In the genomic region with DNA sequence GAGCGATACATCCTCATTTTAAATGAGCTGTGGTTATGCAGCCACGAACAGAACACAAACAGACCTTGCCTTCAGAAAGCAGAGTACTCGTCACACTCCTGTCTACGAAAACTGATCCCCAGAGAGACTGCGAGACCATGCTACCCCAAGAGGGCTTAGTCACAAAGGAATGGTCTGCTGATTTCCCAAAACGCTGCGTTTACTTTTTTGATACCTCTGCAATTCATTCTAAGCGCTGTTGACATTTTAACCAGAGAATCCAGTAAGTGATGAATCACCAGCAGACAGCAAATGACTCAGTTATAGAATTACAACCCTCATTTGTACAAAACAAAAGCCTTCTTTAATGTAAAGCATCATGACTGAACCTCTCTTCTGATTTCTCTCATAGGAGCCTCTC, we compare ENCODE assay signal across 26 mouse cellular contexts. TPM values are rescaled to one million over a fixed set of nuclear protein-coding genes. Genes with fewer than 3 reads are reported as not detected.
DNase-seq lines count a peak whose midpoint lies in the region; ATAC-seq and TF ChIP-seq lines count a peak whose summit lies in the region.
"Had no signal": no experiment of that assay in that cellular context is flagged by ENCODE, and none has a peak within 500 bp of the region (broad histone marks: within the 10 kb centered on the region; RNA-seq: fewer than 3 reads in every experiment).

No protein-coding gene starts in this region.

- peak overlapping the region; percentile 13; the same call in 1 of the 2 replicates for H3K27ac ChIP-seq in forebrain, embryonic 15.5 days (replicated peaks)
- no peak overlapping the region for H3K27ac ChIP-seq in forebrain, embryonic 12.5 days
- H3K27ac ChIP-seq in lung, embryonic 14.5 days (ENCODE audit: low read depth), result no peak overlapping the region
- H3K27ac ChIP-seq: heart, embryonic 15.5 days; hindbrain, embryonic 13.5 days; limb, embryonic 13.5 days; liver, embryonic 12.5 days; macrophage; neural tube, embryonic 15.5 days had no signal

- H3K36me3 ChIP-seq in forebrain, embryonic 15.5 days, result no peaks in the 10 kb centered on the region
- H3K36me3 ChIP-seq in forebrain, embryonic 12.5 days (replicated peaks), result no peaks in the 10 kb centered on the region
- no peaks in the 10 kb centered on the region for H3K36me3 ChIP-seq in lung, embryonic 14.5 days (ENCODE audit: insufficient read depth)
- H3K36me3 ChIP-seq: G1E; heart, embryonic 15.5 days; hindbrain, embryonic 13.5 days; limb, embryonic 13.5 days; liver, embryonic 12.5 days; neural tube, embryonic 15.5 days had no signal

- H3K9me3 ChIP-seq in forebrain, embryonic 15.5 days, result no peaks in the 10 kb centered on the region
- H3K9me3 ChIP-seq in forebrain, embryonic 12.5 days, result no peaks in the 10 kb centered on the region
- no peaks in the 10 kb centered on the region for H3K9me3 ChIP-seq in lung, embryonic 14.5 days (ENCODE audit: low read depth, low read length)
- H3K9me3 ChIP-seq: heart, embryonic 15.5 days; hindbrain, embryonic 13.5 days; limb, embryonic 13.5 days; liver, embryonic 12.5 days; neural tube, embryonic 15.5 days had no signal

- TF ChIP-seq CTCF in lung, embryonic 14.5 days (IDR thresholded peaks at IDR 0.05; ENCODE audit: low read depth), result no peak

- H3K4me1 ChIP-seq in forebrain, embryonic 15.5 days, result no peaks in the 10 kb centered on the region
- H3K4me1 ChIP-seq in forebrain, embryonic 12.5 days, result no peaks in the 10 kb centered on the region; the same call in 1 of the 2 replicates
- no peaks in the 10 kb centered on the region for H3K4me1 ChIP-seq in lung, embryonic 14.5 days (ENCODE audit: insufficient read depth)
- H3K4me1 ChIP-seq: heart, embryonic 15.5 days; limb, embryonic 13.5 days; liver, embryonic 12.5 days had no signal

- no peaks in the 10 kb centered on the region for H3K27me3 ChIP-seq in forebrain, embryonic 15.5 days
- no peaks in the 10 kb centered on the region for H3K27me3 ChIP-seq in forebrain, embryonic 12.5 days
- no peaks in the 10 kb centered on the region for H3K27me3 ChIP-seq in lung, embryonic 14.5 days (ENCODE audit: insufficient read depth, low read length)
- H3K27me3 ChIP-seq: CH12.LX; heart, embryonic 15.5 days; hindbrain, embryonic 13.5 days; limb, embryonic 13.5 days; liver, embryonic 12.5 days; neural tube, embryonic 15.5 days had no signal

- no peak for ATAC-seq in forebrain, embryonic 15.5 days (replicated peaks)
- ATAC-seq in forebrain, embryonic 12.5 days (ENCODE audit: low FRiP score), result no peak
- ATAC-seq in lung, embryonic 14.5 days (ENCODE audit: insufficient read depth), result no peak
- ATAC-seq: liver, embryonic 12.5 days had no signal

- DNase-seq in lung, embryonic 14.5 days, result peak; percentile 13
- no peak for DNase-seq in lung, postnatal 4 days
- peak; percentile 82 for DNase-seq in 3T3-L1 (ENCODE audit: low read depth, low spot score)
- DNase-seq in brain, adult 2 months (ENCODE audit: low read depth, low spot score), result peak; percentile 58
- no peak for DNase-seq in gastrocnemius, postnatal 25 days
- DNase-seq in thymus, postnatal 36 days, result no peak
- DNase-seq: adrenal gland, postnatal 25 days; cerebellum, postnatal 10 days; heart, postnatal 36 days; kidney, adult 8-10 months; kidney, postnatal 14 days; layer of hippocampus, postnatal 36 days; lung, adult 2 months; right cerebral cortex, postnatal 14 days had no signal

- H3K4me3 ChIP-seq in forebrain, embryonic 15.5 days, result no peak overlapping the region
- no peak overlapping the region for H3K4me3 ChIP-seq in forebrain, embryonic 12.5 days (replicated peaks)
- H3K4me3 ChIP-seq in lung, embryonic 14.5 days (ENCODE audit: low read depth, low read length), result no peak overlapping the region
- H3K4me3 ChIP-seq: erythroblast, embryonic 14.5 days; heart, embryonic 15.5 days; hindbrain, embryonic 13.5 days; limb, embryonic 13.5 days; liver, embryonic 12.5 days; neural tube, embryonic 15.5 days had no signal

- H3K4me2 ChIP-seq in forebrain, embryonic 15.5 days (replicated peaks), result no peak overlapping the region
- H3K4me2 ChIP-seq in forebrain, embryonic 12.5 days, result no peak overlapping the region
- H3K4me2 ChIP-seq in lung, embryonic 14.5 days, result no peak overlapping the region
- H3K4me2 ChIP-seq: heart, embryonic 15.5 days; hindbrain, embryonic 13.5 days; limb, embryonic 13.5 days; liver, embryonic 12.5 days; neural tube, embryonic 15.5 days had no signal

- WGBS in forebrain, embryonic 15.5 days, result 70% methylated on average over 8 of the region's 8 CpGs
- WGBS in forebrain, embryonic 12.5 days, result 76% methylated on average over 8 of the region's 8 CpGs
- WGBS in lung, embryonic 14.5 days, result 32% methylated on average over 8 of the region's 8 CpGs

- no peak overlapping the region for H3K9ac ChIP-seq in forebrain, embryonic 15.5 days (replicated peaks)
- H3K9ac ChIP-seq in forebrain, embryonic 12.5 days, result no peak overlapping the region
- no peak overlapping the region for H3K9ac ChIP-seq in lung, embryonic 14.5 days
- H3K9ac ChIP-seq: forebrain, postnatal 0 days; heart, embryonic 15.5 days; hindbrain, embryonic 13.5 days; limb, embryonic 13.5 days; liver, embryonic 12.5 days; neural tube, embryonic 15.5 days had no signal

RNA-seq across cellular contexts. Expression of a gene that starts 28.8 kb away (rescaled TPM):
- 28.3 and 29.5 TPM in 2 replicates for polyA plus RNA-seq in forebrain, embryonic 15.5 days (2015; fragmentation: Nextera tagmentation; extraction: Ambion mirVana)
- 9.8 and 10.7 TPM in 2 replicates for polyA plus RNA-seq in forebrain, embryonic 12.5 days (2016; fragmentation: Nextera tagmentation; extraction: Ambion mirVana)
- polyA plus RNA-seq in lung, embryonic 14.5 days (2014; fragmentation: Nextera tagmentation; extraction: Ambion mirVana), result 3.7 and 3.9 TPM in 2 replicates
- total RNA-seq in gastrocnemius, postnatal 25 days (2021), result 1 to 10 TPM; 1.6 to 2.9 TPM
- polyA plus RNA-seq: erythroblast, embryonic 14.5 days; G1E; macrophage had no signal

Comparison
In these comparisons a context has a peak if more than half of its experiments do, and no peak if none do; other contexts are left out.
1. DNase-seq: peak in lung, embryonic 14.5 days (single experiment), 3T3-L1 (single experiment) and brain, adult 2 months (single experiment); none in lung, postnatal 4 days (0 of 2), gastrocnemius, postnatal 25 days (single experiment) and thymus, postnatal 36 days (0 of 2).